22 mouse cellular contexts compared by ENCODE assay signal in the genomic region with DNA sequence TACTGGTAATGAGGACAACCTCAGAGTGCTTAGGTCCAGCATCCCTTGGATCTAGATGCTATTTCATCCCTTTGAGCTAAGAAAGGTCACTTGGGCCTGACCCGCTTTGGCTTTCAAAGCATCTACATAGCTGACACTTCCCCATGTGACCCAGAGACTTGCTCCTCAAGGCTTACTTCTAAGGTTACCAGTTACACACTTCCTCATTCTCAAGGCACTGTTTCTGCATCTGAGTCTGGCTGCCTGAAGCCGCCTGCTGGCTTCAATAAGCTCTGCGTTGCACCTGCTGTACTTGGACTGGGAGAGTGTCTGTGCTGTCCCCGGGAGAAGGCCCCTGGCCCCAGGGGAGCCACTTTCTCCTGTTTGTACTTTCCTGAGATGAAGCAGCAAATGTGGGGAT. TPM values are rescaled to one million over a fixed set of nuclear protein-coding genes. Genes with fewer than 3 reads are reported as not detected.
DNase-seq lines count a peak whose midpoint lies in the region; ATAC-seq and TF ChIP-seq lines count a peak whose summit lies in the region.
"Had no signal": no experiment of that assay in that cellular context is flagged by ENCODE, and none has a peak within 500 bp of the region (broad histone marks: within the 10 kb centered on the region; RNA-seq: fewer than 3 reads in every experiment).

No protein-coding gene starts in this region.

- TF ChIP-seq POLR2A in MEL (IDR thresholded peaks at IDR 0.05; ENCODE audit: control insufficient read depth in 1 of 2, insufficient read depth in 1 of 2, low read depth in 1 of 2, low read length in 2 of 2, poor library complexity in 1 of 2) = no peak

- peaks cover 8 to 15% of the 10 kb centered on the region in 2 experiments for H3K27me3 ChIP-seq in MEL (ENCODE audit: control insufficient read depth in 1 of 2, insufficient read depth in 2 of 2, low read length in 2 of 2)
- H3K27me3 ChIP-seq: heart, embryonic 15.5 days; midbrain, embryonic 15.5 days had no signal

- TF ChIP-seq CTCF in layer of hippocampus, adult 2 months (conservative IDR thresholded peaks at IDR 0.05) = 0 out of 2 replicates have a peak, but pooled peaks have one; percentile 18
- TF ChIP-seq CTCF in MEL (IDR thresholded peaks at IDR 0.05 in 2 of 3, conservative IDR thresholded peaks at IDR 0.05 in 1 of 3; ENCODE audit: control insufficient read depth in 1 of 3, insufficient read depth in 1 of 3, low read depth in 2 of 3, low read length in 3 of 3, poor library complexity in 1 of 3, severe bottlenecking in 1 of 3) = peak in 1 of 3 experiments; percentile 21; a peak in 2 of 6 replicates

- no peak overlapping the region for H3K4me3 ChIP-seq in layer of hippocampus, adult 2 months
- H3K4me3 ChIP-seq in MEL (ENCODE audit: control insufficient read depth in 1 of 2, insufficient read depth in 1 of 2, low read depth in 2 of 2, low read length in 2 of 2) = no peak overlapping the region
- H3K4me3 ChIP-seq: heart, embryonic 15.5 days; hindbrain, embryonic 10.5 days; megakaryocyte, embryonic 14.5 days; midbrain, embryonic 15.5 days had no signal

- H3K27ac ChIP-seq in layer of hippocampus, adult 2 months = no peak overlapping the region
- no peak overlapping the region for H3K27ac ChIP-seq in MEL (ENCODE audit: control insufficient read depth, low read depth, low read length)
- H3K27ac ChIP-seq: heart, embryonic 15.5 days; hindbrain, embryonic 10.5 days; kidney, postnatal 0 days; midbrain, embryonic 15.5 days had no signal

- ATAC-seq in megakaryocyte, adult 5-6 weeks (ENCODE audit: poor library complexity, severe bottlenecking) = peak; percentile 81
- ATAC-seq: midbrain, embryonic 15.5 days had no signal

- TF ChIP-seq EP300 in MEL (IDR thresholded peaks at IDR 0.05; ENCODE audit: low read depth in 1 of 2, low read length in 2 of 2) = no peak

- DNase-seq in layer of hippocampus, adult 2 months (ENCODE audit: low spot score in 2 of 2) = no peak
- DNase-seq in layer of hippocampus, postnatal 25 days (ENCODE audit: extremely low spot score in 1 of 2, low spot score in 1 of 2) = no peak
- peak; percentile 18 for DNase-seq in 416B (ENCODE audit: low read depth)
- peak; percentile 52 for DNase-seq in MEL (ENCODE audit: low read depth, low spot score)
- no peak for DNase-seq in cerebellum, adult 9-10 months
- DNase-seq in heart, postnatal 4 days = no peak
- DNase-seq: adrenal gland, postnatal 14 days; cerebellum, adult 11 months; cerebellum, postnatal 14 days; embryo, embryonic 11 days; gastrocnemius, postnatal 25 days; kidney, adult 11 months; left cerebral cortex, postnatal 4 days; liver; retina, postnatal 1 day; right cerebral cortex, postnatal 4 days had no signal

- no peaks in the 10 kb centered on the region for H3K79me2 ChIP-seq in MEL (ENCODE audit: control insufficient read depth, insufficient read depth, low read length, poor library complexity)

- H3K36me3 ChIP-seq in MEL (ENCODE audit: control insufficient read depth in 1 of 2, insufficient read depth in 2 of 2, low read length in 2 of 2) = no peaks in the 10 kb centered on the region
- H3K36me3 ChIP-seq: heart, embryonic 15.5 days; hindbrain, embryonic 10.5 days; midbrain, embryonic 15.5 days had no signal

- H3K4me1 ChIP-seq in MEL (ENCODE audit: control insufficient read depth in 1 of 2, insufficient read depth in 2 of 2, low read length in 2 of 2) = peaks cover 0 to 2% of the 10 kb centered on the region in 2 experiments; a peak in 1 of 4 replicates
- H3K4me1 ChIP-seq: heart, embryonic 15.5 days; megakaryocyte, embryonic 14.5 days; midbrain, embryonic 15.5 days had no signal

- no peaks in the 10 kb centered on the region for H3K9me3 ChIP-seq in MEL (replicated peaks; ENCODE audit: insufficient read depth, low read length)
- H3K9me3 ChIP-seq: heart, embryonic 15.5 days had no signal

- H3K9ac ChIP-seq in MEL (ENCODE audit: control insufficient read depth, low read depth, low read length, poor library complexity, severe bottlenecking) = no peak overlapping the region
- H3K9ac ChIP-seq: heart, embryonic 15.5 days; midbrain, embryonic 15.5 days had no signal

- no peak; the same call in 1 of the 2 replicates for TF ChIP-seq RAD21 in MEL (IDR thresholded peaks at IDR 0.05; ENCODE audit: low read depth, low read length)

TF ChIP-seq in MEL, 35 proteins besides CTCF, POLR2A, EP300 and RAD21:
- TF ChIP-seq E2F4 (IDR thresholded peaks at IDR 0.05; ENCODE audit: borderline replicate concordance, low read depth, low read length) (no peak), TBP (IDR thresholded peaks at IDR 0.05; ENCODE audit: low read depth, low read length) (no peak), MYC (IDR thresholded peaks at IDR 0.05; ENCODE audit: low read depth, low read length) (no peak), USF1 (IDR thresholded peaks at IDR 0.05; ENCODE audit: low read depth, low read length) (peak; percentile 54; the same call in 1 of the 2 replicates), MEF2A (IDR thresholded peaks at IDR 0.05; ENCODE audit: extremely low read depth, insufficient replicate concordance, low read depth, low read length, poor library complexity, severe bottlenecking) (no peak), ZC3H11A (IDR thresholded peaks at IDR 0.05; ENCODE audit: low read depth, low read length) (no peak), ZKSCAN1 (IDR thresholded peaks at IDR 0.05; ENCODE audit: low read depth, low read length) (no peak), SMC3 (IDR thresholded peaks at IDR 0.05; ENCODE audit: low read depth, low read length) (peak; percentile 12; the same call in 1 of the 2 replicates)
TF ChIP-seq in MEL: peak in this region for 2.

RNA-seq across cellular contexts. Expression of a gene that starts 36.6 kb away (rescaled TPM):
- 100 to 1,000 TPM; 295 to 314 TPM for total RNA-seq in layer of hippocampus, adult 2 months (2021)
- 100 to 1,000 TPM; 268 to 280 TPM for total RNA-seq in layer of hippocampus, postnatal 25 days (2021)
- 0.35 and 0.56 TPM in 2 replicates for total RNA-seq in MEL (2012; rRNA removed)
- under 1 TPM in 1 of 2 experiments, not detected in 1; 0.14 TPM for polyA plus RNA-seq in MEL (2012; ENCODE audit: insufficient read depth in 1 of 2, insufficient read length in 2 of 2, low read depth in 1 of 2, low replicate concordance in 2 of 2, missing spikeins in 1 of 2)
- 0.91 and 1.3 TPM in 2 replicates for total RNA-seq in megakaryocyte, adult 5-6 weeks (2015)
- 1.0 and 1.1 TPM in 2 replicates for total RNA-seq in megakaryocyte, adult 5-6 weeks (2017)
- 1 to 10 TPM; 3.9 to 4.8 TPM for total RNA-seq in heart, postnatal 4 days (2021)

Comparison
In these comparisons a context has a peak if more than half of its experiments do, and no peak if none do; other contexts are left out.
1. DNase-seq: peak in 416B (single experiment) and MEL (single experiment); none in layer of hippocampus, adult 2 months (0 of 2), layer of hippocampus, postnatal 25 days (0 of 2), cerebellum, adult 9-10 months (single experiment) and heart, postnatal 4 days (single experiment).
2. RNA of a gene that starts 36.6 kb away (total RNA-seq): 295 to 314 TPM in layer of hippocampus, adult 2 months and 268 to 280 TPM in layer of hippocampus, postnatal 25 days; 3.9 to 4.8 TPM in heart, postnatal 4 days, 0.91 to 1.3 TPM in megakaryocyte, adult 5-6 weeks and 0.35 to 0.56 TPM in MEL; every median in the first group is over 10 times any median in the second.